Mouse (Mus musculus) cerebellum, adult 9-11 months (tissue): Measurements from ENCODE around the gene 4931409K22Rik.

Experiments
- DNase-seq: peaks from one replicate; pipeline ENCODE4 v3.0.0; 2022

The 4931409K22Rik gene

DNA sequence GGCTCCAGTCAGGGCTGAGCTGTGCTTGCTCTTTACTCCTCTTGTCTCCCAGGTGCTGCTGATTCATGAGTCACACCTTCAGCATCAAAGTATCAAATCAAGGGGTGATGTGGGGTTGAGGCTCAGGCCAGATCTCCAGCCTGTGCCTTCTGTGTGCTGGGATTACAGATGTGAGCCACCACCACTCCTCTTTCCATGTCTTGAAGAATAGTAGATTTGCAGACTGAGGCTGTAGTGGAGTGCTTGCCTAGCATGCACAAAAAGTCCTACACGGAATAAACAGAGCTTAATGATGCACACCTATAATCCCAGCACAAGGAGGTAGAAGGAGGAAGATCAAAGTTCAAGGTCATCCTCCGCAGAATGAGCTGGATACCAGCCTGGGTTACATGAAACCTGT lies at the start of gene 4931409K22Rik:
TSS of gene 4931409K22Rik (minus strand) at position 101 of the 400 bp plus-strand sequence.
- no peak for DNase-seq

DNA sequence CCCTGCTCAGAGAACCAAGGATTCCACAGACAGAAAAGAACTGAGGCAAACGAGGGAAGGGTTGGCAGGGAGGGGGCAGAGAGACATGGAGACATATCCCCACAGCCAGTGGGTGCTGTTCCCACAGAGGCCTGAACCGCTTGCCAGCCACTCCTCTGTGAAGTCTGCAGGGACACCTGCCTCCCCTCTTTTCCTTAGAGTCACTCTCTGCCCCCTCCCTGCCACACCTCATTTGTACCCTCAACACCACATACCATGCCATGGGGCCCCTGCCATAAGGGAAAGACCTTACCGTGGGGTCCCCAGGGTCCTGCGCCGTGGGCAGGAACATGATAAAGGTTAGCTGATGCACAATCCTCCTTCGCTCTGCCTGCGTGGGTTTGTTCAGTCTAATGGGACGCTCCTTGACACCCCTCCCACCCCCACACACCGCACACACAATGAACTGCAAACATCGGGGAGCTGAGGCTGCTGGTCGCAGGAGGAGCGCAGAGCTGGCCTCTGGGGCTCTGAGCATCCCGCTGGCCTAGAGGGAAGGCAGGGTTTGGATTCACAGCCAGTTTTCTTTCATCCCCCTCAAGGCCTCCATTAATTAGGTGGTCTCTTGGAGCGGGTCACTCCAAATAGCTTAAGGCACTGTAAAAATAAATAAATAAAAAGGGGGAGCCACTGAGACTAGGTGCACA lies 49.5 kb upstream of the 4931409K22Rik start:
- DNase-seq, result peak; percentile 50

DNA sequence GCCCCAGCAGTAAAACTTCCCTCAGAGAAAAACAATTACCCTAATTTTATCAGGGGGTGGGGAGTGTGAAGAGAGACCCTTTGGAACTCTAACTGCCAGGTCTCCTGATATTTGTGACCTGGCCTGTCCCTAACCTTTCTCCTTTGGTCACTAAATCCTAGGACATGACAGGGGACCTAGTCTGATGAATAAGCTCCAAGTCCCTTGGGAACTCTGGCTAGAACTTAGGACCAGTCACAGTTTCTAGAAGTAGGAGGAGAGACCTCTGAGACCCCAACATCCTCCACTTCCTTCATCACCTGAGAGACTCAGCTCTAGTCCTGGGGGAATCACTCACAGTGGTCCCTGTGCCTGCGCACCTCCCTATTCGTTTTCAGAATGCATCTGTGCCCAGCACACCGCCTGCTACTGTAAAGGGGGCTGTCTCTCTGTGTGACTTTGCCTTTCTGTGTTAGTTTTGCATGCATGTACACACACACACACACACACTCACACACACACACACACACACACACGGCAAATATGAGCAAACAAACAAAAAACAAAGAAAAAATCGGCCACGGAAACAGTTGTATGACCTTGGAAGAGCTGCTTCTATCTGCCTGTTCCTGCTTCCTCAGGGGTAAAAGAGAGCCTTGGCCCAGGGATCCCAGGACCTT lies 48.8 kb upstream of the 4931409K22Rik start:
- DNase-seq, result no peak

DNA sequence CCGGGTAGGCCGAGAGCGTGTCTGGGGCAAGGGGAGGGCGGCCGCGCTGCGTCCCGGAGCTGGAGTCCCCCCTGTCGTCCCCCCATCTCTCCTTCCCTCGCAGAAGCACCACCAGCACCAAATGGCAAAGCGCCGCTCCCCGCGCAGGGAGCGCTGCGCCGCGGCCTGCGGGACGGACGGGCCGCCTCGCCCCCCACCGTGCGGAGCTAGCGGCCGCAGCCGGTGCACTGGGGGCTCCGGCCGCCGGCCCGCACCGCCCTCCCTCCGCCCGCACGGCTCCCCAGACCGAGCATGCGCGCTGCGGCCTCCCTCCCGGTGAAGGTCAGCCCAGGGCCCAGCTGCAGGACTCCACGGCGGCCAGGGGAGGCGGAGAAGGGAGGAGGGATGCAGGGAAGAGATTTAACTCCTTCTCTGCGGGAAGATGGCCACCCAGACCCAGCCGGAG lies 48.1 kb upstream of the 4931409K22Rik start:
- peak; percentile 87 for DNase-seq

DNA sequence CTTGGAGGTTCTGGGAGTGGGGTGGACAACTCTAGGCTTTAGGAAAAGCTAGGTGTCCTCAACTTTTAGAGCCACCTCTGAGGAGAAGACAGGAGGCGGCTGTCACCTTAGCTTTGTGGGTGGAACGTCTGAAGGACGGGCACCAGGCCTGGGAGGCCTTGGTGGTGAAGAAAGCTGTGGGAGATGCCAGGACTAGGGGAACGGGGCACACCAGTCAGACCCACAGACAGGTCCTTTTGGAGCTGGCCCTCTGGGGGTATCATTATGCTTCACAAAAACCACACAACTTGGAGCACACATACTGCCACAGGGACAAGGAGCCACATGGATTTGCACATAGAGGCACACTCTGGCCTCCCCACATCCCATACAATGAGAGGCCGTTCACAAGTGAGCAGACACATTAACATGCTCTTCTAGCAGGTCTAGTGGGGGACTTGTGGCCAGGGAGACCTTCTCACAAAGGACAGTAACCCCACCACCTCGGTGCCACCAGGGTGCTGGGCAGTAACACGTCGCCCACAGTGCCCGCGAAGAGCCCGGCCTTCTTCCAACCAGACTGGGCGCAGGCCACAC lies 47.6 kb upstream of the 4931409K22Rik start:
- DNase-seq, result peak; percentile 53

DNA sequence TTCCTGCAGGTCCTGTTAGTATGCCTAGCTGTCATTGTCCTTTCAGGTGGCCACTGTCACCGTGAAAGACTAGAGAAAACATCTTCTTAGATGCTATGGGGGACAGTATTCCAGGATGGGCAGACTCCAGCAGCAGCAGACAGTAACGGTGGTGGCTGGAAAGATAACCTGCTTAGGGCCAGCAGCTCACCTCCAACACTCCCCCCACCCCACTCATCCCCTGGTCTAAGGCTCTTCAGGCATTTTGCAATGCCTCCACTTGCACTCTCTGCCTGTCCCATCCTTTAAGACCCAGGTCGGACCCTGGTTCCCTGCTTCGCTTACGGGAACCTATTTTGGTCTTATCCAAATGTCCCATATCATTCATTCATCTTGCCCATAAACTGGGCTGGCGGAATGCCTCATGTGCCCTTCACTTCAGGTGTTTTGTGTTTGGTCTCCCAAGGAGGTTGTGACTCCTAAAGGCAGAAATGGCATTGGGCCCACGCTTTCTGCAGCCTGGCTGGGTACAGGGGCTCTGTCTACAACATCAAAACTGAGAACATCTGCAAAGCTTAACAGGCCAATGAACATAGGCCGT lies 46.9 kb upstream of the 4931409K22Rik start:
- peak; percentile 62 for DNase-seq

DNA sequence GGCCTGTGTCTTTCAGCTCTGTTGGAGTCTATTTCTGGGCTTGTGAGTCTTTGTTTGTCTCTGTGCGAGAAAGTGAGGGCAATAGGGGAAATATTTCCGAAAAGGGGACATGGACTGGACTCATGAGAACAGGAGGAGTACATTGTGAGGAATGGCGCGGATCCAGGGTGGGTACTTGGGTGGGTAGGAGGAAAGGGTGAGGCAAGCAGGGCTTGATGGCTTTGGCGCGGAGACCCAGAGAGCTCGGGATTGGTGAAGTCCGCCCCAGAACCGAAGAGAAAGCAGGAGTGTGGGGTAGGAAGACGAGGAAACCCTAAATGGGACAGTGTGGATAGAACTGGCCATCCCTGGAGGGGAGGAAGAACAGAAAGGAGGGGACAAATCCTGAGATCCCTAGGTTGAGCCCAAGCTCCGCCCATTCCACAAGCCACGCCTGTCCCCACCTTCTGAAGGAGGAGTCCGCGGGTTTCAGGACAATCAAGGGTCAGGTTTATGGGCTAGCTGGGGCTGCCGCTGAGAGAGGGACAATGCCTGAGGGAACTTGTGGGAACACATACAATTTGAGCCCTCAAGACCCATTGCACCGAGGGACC lies 46.2 kb upstream of the 4931409K22Rik start:
- peak; percentile 83 for DNase-seq

DNA sequence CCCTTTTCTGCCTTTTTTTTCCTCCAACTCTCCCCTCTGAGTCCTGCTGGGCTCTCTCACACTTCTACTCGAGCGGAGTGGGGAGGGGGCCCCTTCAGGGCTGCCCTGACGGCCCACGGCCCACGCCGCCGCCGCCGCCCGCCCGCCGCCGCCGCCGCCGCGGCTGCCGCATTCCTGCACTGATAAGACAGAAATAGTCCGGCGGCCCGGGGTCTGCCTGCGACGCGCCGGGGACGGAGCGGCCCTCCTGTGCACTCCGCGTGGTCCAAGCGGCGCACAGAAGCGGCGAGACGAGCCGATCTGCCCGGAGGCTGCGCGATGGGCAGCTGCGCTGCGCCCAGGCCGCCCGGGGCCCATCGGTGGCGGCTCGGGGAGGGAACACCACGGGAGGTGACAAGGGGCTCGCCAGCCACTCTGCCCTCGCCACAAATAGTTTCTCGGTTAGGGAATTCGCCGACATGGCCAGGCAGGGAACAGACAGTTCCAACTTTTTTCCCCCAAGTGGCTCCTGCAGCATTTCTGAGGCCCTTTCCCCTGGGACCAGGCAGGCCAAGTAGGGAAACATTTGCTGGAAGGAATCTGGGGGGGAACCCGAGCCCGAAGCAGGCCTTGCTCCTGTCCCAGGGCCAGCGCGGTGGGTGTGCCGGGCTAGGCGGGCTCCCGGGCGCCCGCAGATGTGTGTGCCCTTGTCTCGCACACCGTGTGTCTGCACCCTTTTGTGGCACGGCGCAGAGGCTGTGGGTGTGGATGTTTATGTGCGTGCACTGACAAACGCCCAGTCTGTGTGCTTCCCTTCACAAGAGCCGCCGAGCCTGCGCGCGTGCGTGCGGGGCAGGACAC lies 45.5 kb upstream of the 4931409K22Rik start:
- DNase-seq, result peak; percentile 66

DNA sequence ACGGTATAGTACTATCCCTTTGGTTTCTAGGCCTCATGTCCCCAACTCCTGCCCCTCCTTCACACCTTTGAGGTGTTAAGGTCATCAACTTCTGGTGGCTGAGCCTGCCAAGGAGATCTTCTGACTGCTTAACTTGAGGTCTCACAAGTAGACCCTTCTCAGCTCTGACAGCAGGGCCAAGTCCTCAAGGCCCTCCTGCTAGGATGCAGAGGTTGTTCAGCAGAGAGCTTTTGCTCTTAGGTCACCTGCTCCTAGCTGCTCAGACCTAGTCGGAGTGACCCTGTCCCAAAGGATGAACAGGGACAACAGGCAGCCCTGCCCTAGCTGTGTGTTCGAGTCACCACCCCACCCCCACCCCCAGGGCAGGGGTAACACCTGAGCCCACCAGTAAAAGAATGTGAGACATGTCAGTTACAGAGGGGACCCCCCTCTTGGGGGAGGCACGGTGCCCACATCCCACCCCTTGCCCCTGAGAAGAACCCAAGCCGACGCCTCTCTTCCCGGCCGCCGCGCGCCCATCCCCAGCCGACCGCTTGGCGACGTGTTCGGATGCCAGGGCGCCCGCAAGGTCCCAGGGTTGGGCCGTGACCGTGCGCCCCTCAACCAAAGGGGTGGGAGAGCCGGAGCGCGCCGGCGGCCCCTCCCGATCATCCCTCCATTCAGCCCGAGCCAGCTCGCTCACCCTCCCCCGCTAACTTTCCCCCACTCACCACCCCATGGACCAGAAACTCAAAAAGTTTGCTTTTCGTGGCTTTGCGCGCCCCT lies 44.6 kb upstream of the 4931409K22Rik start:
- DNase-seq, result peak; percentile 58

DNA sequence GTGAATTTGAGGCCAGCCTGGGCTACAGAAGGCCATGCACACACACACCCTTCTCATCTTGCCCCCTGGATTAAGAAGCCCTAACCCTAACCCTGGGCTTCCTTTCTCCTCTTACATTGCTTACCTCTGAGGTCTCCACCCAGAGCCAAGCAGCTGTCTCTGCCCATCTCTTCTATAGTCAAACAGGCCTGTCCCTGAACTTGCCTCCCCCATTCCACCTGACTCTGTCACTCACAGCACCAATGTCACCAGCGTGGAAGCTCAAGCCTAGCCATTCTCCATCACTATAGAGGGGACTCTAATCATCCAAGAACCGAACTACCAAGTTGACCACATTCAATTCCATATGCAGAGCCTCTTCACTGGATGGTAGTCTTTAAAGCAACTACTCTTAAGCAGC lies 43.6 kb upstream of the 4931409K22Rik start:
- no peak for DNase-seq

DNA sequence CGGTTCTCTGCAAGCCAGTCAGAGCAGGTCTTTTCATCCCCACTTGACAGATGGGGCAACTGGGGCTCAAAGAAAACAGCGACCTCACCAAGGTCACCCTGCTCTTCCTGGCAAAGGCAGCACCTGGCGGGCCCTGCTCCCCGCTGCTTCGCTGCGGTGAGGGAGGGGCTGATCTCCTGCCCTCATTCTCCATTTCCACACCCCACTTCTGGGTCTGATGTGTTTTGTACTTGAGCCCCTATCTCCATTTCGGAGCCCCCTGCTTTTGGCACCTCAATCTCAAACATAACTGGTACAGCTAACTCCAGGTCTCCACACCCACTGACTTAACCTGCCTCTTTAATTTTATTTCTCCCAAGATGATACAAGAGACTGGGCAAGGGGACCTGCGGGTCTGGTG lies 42.5 kb upstream of the 4931409K22Rik start:
- peak; percentile 53 for DNase-seq

DNA sequence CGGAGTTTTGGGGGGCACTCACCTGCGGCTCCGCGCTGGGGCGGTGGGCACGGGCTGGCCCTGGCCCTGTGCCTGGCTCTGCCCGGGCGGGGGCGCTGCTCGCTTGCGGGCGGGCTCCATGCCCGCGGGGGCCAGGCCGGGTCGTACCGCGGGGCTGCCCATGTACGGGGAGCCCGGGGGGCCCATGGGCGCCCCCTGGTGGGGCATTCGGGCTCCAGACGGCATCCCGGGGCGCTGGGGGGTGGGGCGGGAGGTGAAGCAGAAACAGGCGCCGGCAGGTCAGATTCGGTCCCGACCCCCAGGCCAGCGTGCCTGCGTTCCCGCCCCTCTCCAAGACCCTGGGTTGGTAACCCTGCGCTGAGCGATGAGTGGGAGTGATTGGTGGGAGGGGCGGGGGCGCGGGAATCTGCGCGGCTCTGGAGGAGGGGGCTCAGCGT lies 42.0 kb upstream of the 4931409K22Rik start:
- DNase-seq, result peak; percentile 66

DNA sequence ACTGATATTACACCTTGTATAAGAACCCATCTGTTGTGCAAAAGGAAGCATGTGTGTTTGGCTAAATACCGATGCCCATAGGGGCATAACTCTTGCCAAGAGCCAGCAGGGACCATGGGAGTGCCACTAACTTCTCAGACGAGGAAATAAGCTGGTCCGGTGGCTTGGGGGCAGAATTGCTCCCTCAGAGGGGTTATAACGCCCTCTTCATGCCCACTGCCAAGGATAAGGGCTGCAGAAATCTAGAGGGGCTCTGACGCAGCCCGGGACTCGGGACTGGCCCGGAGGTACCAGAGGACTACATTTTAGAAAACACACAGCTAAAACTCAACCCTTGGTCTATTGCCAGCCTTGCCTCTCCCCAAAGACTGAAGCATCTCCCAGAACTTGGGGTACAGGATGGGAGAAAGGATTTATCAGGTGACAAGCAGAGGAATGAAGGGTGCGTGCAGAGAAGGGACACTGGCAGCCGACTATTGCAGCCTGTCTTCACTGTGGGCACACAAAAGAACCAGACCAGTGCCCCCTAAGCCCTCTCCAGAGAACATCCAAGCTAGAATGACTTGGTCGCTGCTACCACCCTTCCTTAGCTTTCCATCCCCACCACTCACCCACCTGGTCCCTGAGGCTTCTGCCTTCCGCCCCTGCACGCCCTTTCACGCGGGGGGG lies 41.4 kb upstream of the 4931409K22Rik start:
- peak; percentile 74 for DNase-seq

DNA sequence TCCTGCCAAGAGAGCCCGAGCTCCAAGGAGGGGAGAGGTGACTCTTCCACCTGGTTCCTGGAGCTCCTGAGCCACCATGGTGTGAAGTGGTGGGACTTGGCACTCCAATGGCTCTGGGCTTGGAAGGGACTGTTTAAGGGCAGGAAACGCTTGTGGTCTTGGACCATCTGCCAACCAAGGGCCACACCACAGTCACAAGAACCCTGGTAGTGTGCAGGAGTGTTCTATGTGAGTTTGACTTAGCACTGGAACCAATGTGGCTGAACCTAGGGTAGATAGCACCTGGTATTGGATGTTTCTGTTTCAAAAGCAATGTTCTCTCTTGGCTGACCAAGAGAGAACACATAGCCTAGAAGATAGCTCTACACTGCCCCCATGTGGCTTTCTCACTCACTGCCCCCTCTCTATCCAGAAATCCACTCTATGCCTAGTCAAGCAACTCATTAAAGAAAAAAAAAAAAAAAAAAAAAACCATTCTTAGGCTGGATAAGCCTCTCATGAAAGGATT lies 40.7 kb upstream of the 4931409K22Rik start:
- DNase-seq, result peak; percentile 82

DNA sequence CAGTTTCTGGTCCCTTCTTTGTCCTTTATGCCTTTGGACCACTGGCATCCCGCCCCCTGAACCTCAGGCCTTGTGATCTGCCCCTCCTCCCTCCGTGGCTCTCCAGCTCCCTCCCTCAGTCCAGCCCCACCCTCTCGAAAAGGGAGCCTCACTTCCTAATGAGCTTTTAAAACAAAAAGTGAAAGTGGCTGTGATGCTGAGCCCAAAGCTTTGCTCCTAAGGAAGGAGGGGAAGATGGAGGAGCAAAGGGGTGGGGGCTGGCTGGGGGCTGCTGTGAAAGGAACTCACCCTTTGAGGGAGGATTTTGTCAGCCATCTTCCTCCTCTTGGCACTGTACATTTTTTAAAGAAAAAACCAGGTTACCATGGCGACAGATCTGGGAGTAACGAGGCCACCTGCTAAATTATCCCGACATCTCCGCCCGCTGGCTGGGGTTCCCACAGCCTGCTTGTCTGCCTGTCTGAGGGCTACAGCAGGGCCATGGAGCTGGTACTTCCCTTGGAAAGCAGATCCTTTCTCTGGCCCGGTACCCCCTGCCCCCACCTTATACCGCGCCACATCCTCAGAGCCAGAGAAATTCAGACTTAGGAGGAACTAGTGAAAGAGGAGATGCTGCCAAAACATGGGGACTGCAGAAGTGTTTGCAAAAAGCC lies 40.0 kb upstream of the 4931409K22Rik start:
- DNase-seq, result peak; percentile 66

DNA sequence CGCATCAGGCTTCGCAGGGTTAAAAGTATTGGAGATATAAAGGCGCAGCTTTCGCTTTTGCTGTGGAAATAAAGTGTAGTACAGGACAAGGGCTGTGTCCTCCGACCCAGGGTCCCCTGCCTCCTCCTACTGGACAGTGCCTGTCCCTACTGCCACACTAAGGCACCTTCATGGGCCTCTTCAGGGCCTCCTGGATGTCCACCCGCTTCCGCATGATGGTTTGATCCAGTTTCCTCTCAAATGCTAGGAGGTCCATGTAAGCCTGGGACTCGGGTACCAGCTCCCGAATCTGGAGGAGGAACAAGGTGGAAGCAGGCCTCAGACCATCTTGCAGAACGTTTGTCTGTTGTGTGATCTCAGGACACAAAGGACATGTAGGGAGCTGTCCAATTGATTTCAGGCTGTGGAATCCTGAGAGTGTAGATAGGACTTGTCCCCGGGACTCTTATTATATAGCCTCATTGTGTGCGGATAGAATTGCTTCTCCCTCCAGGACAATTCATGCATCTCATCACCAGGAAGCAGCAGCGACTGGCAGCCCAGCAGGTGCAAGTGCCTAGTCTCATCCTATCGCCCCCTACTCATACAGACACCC lies 39.3 kb upstream of the 4931409K22Rik start:
- no peak for DNase-seq

DNA sequence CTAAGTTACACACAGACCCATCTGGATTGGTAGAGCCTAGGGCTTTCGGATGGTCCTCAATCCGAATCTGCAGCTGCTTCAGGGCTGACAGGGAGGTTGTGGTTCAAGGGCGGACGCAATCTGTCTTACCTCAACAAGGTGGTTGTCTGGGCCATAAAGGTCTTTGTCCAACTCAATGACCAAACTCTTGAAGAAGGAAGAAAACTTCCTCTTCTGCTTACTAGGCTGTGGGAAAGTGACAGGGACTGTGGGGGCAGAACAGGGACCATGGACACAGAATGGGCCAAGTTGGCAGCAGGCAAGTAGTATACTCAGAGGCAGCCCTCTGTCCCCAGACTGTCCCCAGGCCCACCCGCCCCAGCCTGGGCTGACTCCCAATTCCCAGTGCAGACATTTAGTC lies 38.7 kb upstream of the 4931409K22Rik start:
- DNase-seq, result no peak

DNA sequence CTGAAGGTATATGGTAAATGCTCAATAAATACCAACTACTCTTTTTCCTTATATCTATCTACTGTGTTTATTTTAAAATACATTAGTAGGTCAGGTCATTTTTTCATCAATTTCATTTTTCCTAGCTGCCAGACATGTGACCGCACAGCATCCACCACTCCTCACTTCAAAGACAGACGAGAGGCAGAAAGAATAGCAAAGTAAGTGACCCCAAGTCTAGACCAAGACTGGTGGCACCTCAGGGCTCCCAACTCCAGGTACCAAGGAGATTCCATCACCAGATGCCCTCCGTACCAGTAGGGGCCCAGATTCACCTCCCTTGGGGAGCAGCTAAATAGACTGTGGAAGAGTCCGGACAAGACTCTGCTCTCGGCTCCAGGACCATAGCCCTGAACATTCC lies 37.7 kb upstream of the 4931409K22Rik start:
- DNase-seq, result no peak

DNA sequence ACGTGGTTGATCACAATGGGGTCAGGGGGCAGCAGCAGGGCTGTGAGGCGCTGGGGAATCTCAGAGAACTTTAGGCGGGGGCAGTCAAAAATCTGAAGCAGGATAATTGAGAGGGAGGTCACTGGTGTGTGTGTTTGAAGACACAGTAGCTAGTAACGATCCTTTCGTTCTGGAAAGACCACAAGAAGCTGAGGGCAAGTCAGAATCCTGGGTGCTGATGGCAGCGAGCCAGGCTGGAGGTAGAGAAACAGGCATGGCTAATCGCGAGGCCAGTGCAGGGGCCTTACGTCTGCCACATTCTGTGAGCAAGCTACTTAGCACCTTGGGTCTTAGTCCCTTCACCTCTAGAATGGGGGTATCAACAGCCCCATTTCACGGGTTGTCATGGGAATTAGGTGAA lies 37.3 kb upstream of the 4931409K22Rik start:
- no peak for DNase-seq

DNA sequence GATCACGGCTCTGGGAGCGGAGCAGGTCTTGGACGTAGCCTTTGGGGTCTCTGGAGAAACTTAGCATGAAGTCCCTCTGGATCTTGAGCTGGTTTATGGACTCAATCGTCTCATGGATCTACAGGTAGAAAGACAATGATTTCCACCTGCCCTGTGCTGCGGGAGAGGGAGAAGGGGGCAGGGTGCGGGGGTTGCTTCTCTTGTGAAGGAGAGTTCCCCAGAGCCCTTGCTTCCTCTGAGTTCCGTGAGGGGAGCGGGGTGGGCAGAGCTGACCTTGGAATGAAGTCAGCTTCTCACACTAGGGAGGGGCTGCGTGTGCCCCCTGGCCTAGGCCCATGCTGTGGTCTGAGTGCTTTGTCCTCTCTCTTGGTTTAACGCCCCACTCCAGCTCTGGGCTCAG lies 36.6 kb upstream of the 4931409K22Rik start:
- DNase-seq, result peak; percentile 16
